Mouse (Mus musculus) adrenal gland, adult (tissue): ENCODE results near the gene Pigu.

Experiments
- DNase-seq, 2 experiments: peaks; one replicate each; pipeline ENCODE4 v3.0.0; 2022 to 2023; ENCODE audit warnings: low spot score in 1 of 2; ENCODE audit not compliant: inconsistent age in 2 of 2

Pigu gene

GRCm38 (mm10) chr2:155242296-155242855, 114.9 kb downstream of the Pigu start:
- DNase-seq = peak; percentile 50 to 84

GRCm38 (mm10) chr2:155240915-155241314, 116.3 kb downstream of the Pigu start:
- peak; percentile 87 to 92 for DNase-seq

GRCm38 (mm10) chr2:155237276-155237675, 120.0 kb downstream of the Pigu start:
- peak; percentile 23 to 65 for DNase-seq

- peak; percentile 98 to 100 for DNase-seq
Observed at GRCm38 (mm10) chr2:155236362-155236992, 120.8 kb downstream of the Pigu start, which contains the start of gene Dynlrb1. Gene Dynlrb1, plus strand, starts transcription at chr2:155236533.

GRCm38 (mm10) chr2:155235746-155236361, 121.4 kb downstream of the Pigu start:
- peak in 1 of 2 experiments; percentile 60 for DNase-seq
